Mouse (Mus musculus) CD4-positive, CD25-positive, alpha-beta regulatory T cell, adult 4 months (primary cell): ENCODE results near the gene Casp7. TPM values are rescaled to one million over a fixed set of nuclear protein-coding genes. Genes with fewer than 3 reads are reported as not detected.
"Not testable (repeated sequence)": the region's sequence is repeated elsewhere in the genome, so short reads cannot be mapped to it uniquely, and the experiment has no call there.

Source experiments
- ATAC-seq: one replicate; pipeline ENCODE4 v1.8.0; 2017
- polyA plus RNA-seq, 2 experiments: library from polyadenylated mRNA; unstranded; fragments of 100-300 nt; shearing (Covaris generic); gene quantifications; one replicate each; pipeline ENCODE4 v1.2.1; 2017

Gene Casp7
- polyA plus RNA-seq, 2 experiments from 2014 or later: 32.7 to 45.4 TPM

- ATAC-seq: no peak
Measured at GRCm38 (mm10) chr19:56385546-56385945, 11.4 kb upstream of the Casp7 start.

- ATAC-seq: no peak
Measured at GRCm38 (mm10) chr19:56386095-56386494, 10.8 kb upstream of the Casp7 start.

- no peak for ATAC-seq
Measured at GRCm38 (mm10) chr19:56387726-56388302, 9.1 kb upstream of the Casp7 start.

- ATAC-seq: no peak
Measured at GRCm38 (mm10) chr19:56389176-56389575, 7.8 kb upstream of the Casp7 start.

- no peak for ATAC-seq
Measured at GRCm38 (mm10) chr19:56389879-56390278, 7.0 kb upstream of the Casp7 start, which contains the start of gene Nrap. TSS of gene Nrap (minus strand) at chr19:56390037.

- no peak for ATAC-seq
Measured at GRCm38 (mm10) chr19:56391307-56392046, 5.5 kb upstream of the Casp7 start.

GRCm38 (mm10) chr19:56393311-56393866 is 3.5 kb upstream of the Casp7 start:
- ATAC-seq: no peak

GRCm38 (mm10) chr19:56395183-56395935 is 1.6 kb upstream of the Casp7 start:
- no peak for ATAC-seq

GRCm38 (mm10) chr19:56396227-56396626 is 702 bp upstream of the Casp7 start:
- ATAC-seq: peak; percentile 13

GRCm38 (mm10) chr19:56397663-56398527 is 966 bp downstream of the Casp7 start:
- no peak for ATAC-seq

- ATAC-seq: no peak
Measured at GRCm38 (mm10) chr19:56398528-56398795, 1.5 kb downstream of the Casp7 start.

GRCm38 (mm10) chr19:56400200-56400599 is 3.3 kb downstream of the Casp7 start:
- ATAC-seq: peak; percentile 64

- no peak for ATAC-seq
Measured at GRCm38 (mm10) chr19:56401864-56402263, 4.9 kb downstream of the Casp7 start.

GRCm38 (mm10) chr19:56405824-56406223 is 8.9 kb downstream of the Casp7 start:
- no peak for ATAC-seq

GRCm38 (mm10) chr19:56406581-56406980 is 9.7 kb downstream of the Casp7 start:
- ATAC-seq: no peak

- not testable (repeated sequence) for ATAC-seq
Measured at GRCm38 (mm10) chr19:56409884-56410283, 13.0 kb downstream of the Casp7 start.

- no peak for ATAC-seq
Measured at GRCm38 (mm10) chr19:56418404-56418803, 21.5 kb downstream of the Casp7 start.

GRCm38 (mm10) chr19:56419452-56419851 is 22.5 kb downstream of the Casp7 start:
- no peak for ATAC-seq

- ATAC-seq: no peak
Measured at GRCm38 (mm10) chr19:56420345-56420744, 23.4 kb downstream of the Casp7 start.

GRCm38 (mm10) chr19:56422476-56423338 is 25.8 kb downstream of the Casp7 start:
- no peak for ATAC-seq

- no peak for ATAC-seq
Measured at GRCm38 (mm10) chr19:56423370-56423769, 26.4 kb downstream of the Casp7 start.
